Mouse (Mus musculus) CD4-positive, CD25-positive, alpha-beta regulatory T cell, adult 4 months (primary cell): ENCODE measurements at regions not wholly inside any gene's neighbourhood (a gene's known extent, or its start where the extent isn't known, plus 50 kb on each side); places are given as distances from the start of the nearest gene placed in this dataset.
A peak's percentile ranks its signal among the peaks of the same experiment; 100 is the strongest.

Experiments used
- ATAC-seq: one replicate; pipeline ENCODE4 v1.8.0; 2017

- ATAC-seq: no peak
These were observed 164.1 kb upstream of the Castor2 start for GRCm38 (mm10) chr5:133935451-133935850.

GRCm38 (mm10) chr5:133935006-133935405 lies 164.5 kb upstream of the Castor2 start:
- no peak for ATAC-seq

GRCm38 (mm10) chr5:133930101-133930500 lies 169.4 kb upstream of the Castor2 start:
- ATAC-seq: no peak

GRCm38 (mm10) chr5:133927054-133927453 lies 172.5 kb upstream of the Castor2 start:
- ATAC-seq: no peak

GRCm38 (mm10) chr5:133925184-133925900 lies 174.2 kb upstream of the Castor2 start:
- ATAC-seq: no peak

GRCm38 (mm10) chr5:133922181-133922580 lies 177.3 kb upstream of the Castor2 start:
- ATAC-seq: no peak

GRCm38 (mm10) chr5:133915734-133916550 lies 183.6 kb upstream of the Castor2 start:
- no peak for ATAC-seq

GRCm38 (mm10) chr5:133907442-133907841 lies 192.1 kb upstream of the Castor2 start:
- ATAC-seq: no peak

- no peak for ATAC-seq
These were observed 201.4 kb upstream of the Castor2 start for GRCm38 (mm10) chr5:133898025-133898598.

- no peak for ATAC-seq
These were observed 208.8 kb upstream of the Castor2 start for GRCm38 (mm10) chr5:133890728-133891127.

- ATAC-seq: no peak
These were observed 209.7 kb upstream of the Castor2 start for GRCm38 (mm10) chr5:133889841-133890240.

GRCm38 (mm10) chr5:133885507-133885906 lies 214.0 kb upstream of the Castor2 start:
- no peak for ATAC-seq

GRCm38 (mm10) chr5:133885016-133885415 lies 214.5 kb upstream of the Castor2 start:
- ATAC-seq: no peak

GRCm38 (mm10) chr5:133884593-133884992 lies 214.9 kb upstream of the Castor2 start:
- ATAC-seq: no peak

- no peak for ATAC-seq
These were observed 255.0 kb upstream of the Castor2 start for GRCm38 (mm10) chr5:133844483-133844882.

- ATAC-seq: peak; percentile 51
These were observed 257.3 kb upstream of the Castor2 start for GRCm38 (mm10) chr5:133842059-133842706.

GRCm38 (mm10) chr5:133838286-133838685 lies 261.2 kb upstream of the Castor2 start:
- no peak for ATAC-seq

GRCm38 (mm10) chr5:133833217-133833616 lies 266.3 kb upstream of the Castor2 start:
- ATAC-seq: no peak

GRCm38 (mm10) chr5:133828226-133828625 lies 271.3 kb upstream of the Castor2 start:
- ATAC-seq: no peak

- ATAC-seq: no peak
These were observed 275.6 kb upstream of the Castor2 start for GRCm38 (mm10) chr5:133823871-133824270.

GRCm38 (mm10) chr5:133821273-133821672 lies 278.2 kb upstream of the Castor2 start:
- no peak for ATAC-seq

GRCm38 (mm10) chr5:133815462-133815861 lies 284.0 kb upstream of the Castor2 start:
- ATAC-seq: no peak

GRCm38 (mm10) chr5:133814436-133814835 lies 285.1 kb upstream of the Castor2 start:
- no peak for ATAC-seq
